Mouse (Mus musculus): ENCODE results near the gene Trpm7. TPM values are rescaled to one million over a fixed set of nuclear protein-coding genes. Genes with fewer than 3 reads are reported as not detected.
A peak's percentile ranks its signal among the peaks of the same experiment; 100 is the strongest.
"Not testable (repeated sequence)": the region's sequence is repeated elsewhere in the genome, so short reads cannot be mapped to it uniquely, and the experiment has no call there.

Gene Trpm7
- 100 to 1,000 TPM; 195 to 331 (median 253) TPM for total RNA-seq (2018; cell fraction: chromatin; rRNA removed)
- 10 to 100 TPM; 29.6 to 55.7 (median 38.3) TPM for total RNA-seq (2018; cell fraction: cytosol; rRNA removed)
- 100 to 1,000 TPM in 24 of 26 experiments, 10 to 100 TPM in 2; 98.9 to 270 (median 163) TPM for total RNA-seq (2018; cell fraction: nucleus; rRNA removed)
- polyA plus RNA-seq (2018), result 30.5 to 53.0 TPM (median 38.3 TPM) in 3 replicates

- H3K4me3 ChIP-seq (ENCODE audit: inconsistent target), result peak within 1 kb of the TSS; percentile 97
- peak within 1 kb of the TSS; percentile 75 for H3K27ac ChIP-seq
- H3K79me2 ChIP-seq (ENCODE audit: inconsistent target), result peaks cover 44% of the 10 kb centered on the region
- no peaks in the 10 kb centered on the region for H3K36me3 ChIP-seq (ENCODE audit: inconsistent target)
- 3% methylated on average over 57 of the region's 81 CpGs for WGBS (ENCODE audit: missing documents)
These were observed at the start of gene Trpm7 for GRCm38 (mm10) chr2:126875871-126876796. TSS of gene Trpm7 (minus strand) at chr2:126876230.

GRCm38 (mm10) chr2:126920358-126921060 is 44.5 kb upstream of the Trpm7 start:
- H3K4me3 ChIP-seq (ENCODE audit: inconsistent target), result no peak overlapping the region
- peaks cover 97% of the 10 kb centered on the region for H3K36me3 ChIP-seq (ENCODE audit: inconsistent target)
- no peak overlapping the region for H3K27ac ChIP-seq
- H3K79me2 ChIP-seq (ENCODE audit: inconsistent target), result no peaks in the 10 kb centered on the region
- 87% methylated on average over 11 of the region's 12 CpGs for WGBS (ENCODE audit: missing documents)

GRCm38 (mm10) chr2:126916236-126916635 is 40.2 kb upstream of the Trpm7 start:
- no peaks in the 10 kb centered on the region for H3K79me2 ChIP-seq (ENCODE audit: inconsistent target)
- peaks cover 88% of the 10 kb centered on the region for H3K36me3 ChIP-seq (ENCODE audit: inconsistent target)
- 92% methylated on average over 1 of the region's 1 CpGs for WGBS (ENCODE audit: missing documents)
- H3K27ac ChIP-seq, result no peak overlapping the region
- no peak overlapping the region for H3K4me3 ChIP-seq (ENCODE audit: inconsistent target)

GRCm38 (mm10) chr2:126914096-126914495 is 38.1 kb upstream of the Trpm7 start:
- H3K27ac ChIP-seq, result no peak overlapping the region
- WGBS (ENCODE audit: missing documents), result 95% methylated on average over 4 of the region's 4 CpGs
- H3K79me2 ChIP-seq (ENCODE audit: inconsistent target), result no peaks in the 10 kb centered on the region
- H3K36me3 ChIP-seq (ENCODE audit: inconsistent target), result peaks cover 83% of the 10 kb centered on the region
- H3K4me3 ChIP-seq (ENCODE audit: inconsistent target), result no peak overlapping the region

GRCm38 (mm10) chr2:126904162-126904561 is 28.1 kb upstream of the Trpm7 start:
- Histone ChIP-seq H3K27ac (no peak overlapping the region), H3K4me3 (ENCODE audit: inconsistent target) (no peak overlapping the region), H3K36me3 (ENCODE audit: inconsistent target) (peaks cover 95% of the 10 kb centered on the region), H3K79me2 (ENCODE audit: inconsistent target) (no peaks in the 10 kb centered on the region)
- WGBS (ENCODE audit: missing documents), result 83% methylated on average over 1 of the region's 3 CpGs

- WGBS (ENCODE audit: missing documents), result 93% methylated on average over 9 of the region's 9 CpGs
- peaks cover 80% of the 10 kb centered on the region for H3K36me3 ChIP-seq (ENCODE audit: inconsistent target)
These were observed 21.5 kb upstream of the Trpm7 start for GRCm38 (mm10) chr2:126897511-126897910.

GRCm38 (mm10) chr2:126896941-126897340 is 20.9 kb upstream of the Trpm7 start:
- Histone ChIP-seq H3K36me3 (ENCODE audit: inconsistent target) (peaks cover 80% of the 10 kb centered on the region), H3K27ac (no peak overlapping the region), H3K79me2 (ENCODE audit: inconsistent target) (no peaks in the 10 kb centered on the region), H3K4me3 (ENCODE audit: inconsistent target) (no peak overlapping the region)
- WGBS (ENCODE audit: missing documents), result 90% methylated on average over 4 of the region's 6 CpGs

More at GRCm38 (mm10) chr2:126897511-126897910, 21.5 kb upstream of the Trpm7 start:
- no peak overlapping the region for H3K27ac ChIP-seq
- H3K4me3 ChIP-seq (ENCODE audit: inconsistent target), result no peak overlapping the region
- no peaks in the 10 kb centered on the region for H3K79me2 ChIP-seq (ENCODE audit: inconsistent target)

- 100% methylated on average over 2 of the region's 3 CpGs for WGBS (ENCODE audit: missing documents)
- Histone ChIP-seq H3K36me3 (ENCODE audit: inconsistent target) (peaks cover 72% of the 10 kb centered on the region), H3K27ac (no peak overlapping the region), H3K79me2 (ENCODE audit: inconsistent target) (no peaks in the 10 kb centered on the region), H3K4me3 (ENCODE audit: inconsistent target) (no peak overlapping the region)
These were observed 18.2 kb upstream of the Trpm7 start for GRCm38 (mm10) chr2:126894245-126894644.

GRCm38 (mm10) chr2:126892316-126892715 is 16.3 kb upstream of the Trpm7 start:
- no peak overlapping the region for H3K4me3 ChIP-seq (ENCODE audit: inconsistent target)
- H3K79me2 ChIP-seq (ENCODE audit: inconsistent target), result no peaks in the 10 kb centered on the region
- WGBS (ENCODE audit: missing documents), result 98% methylated on average over 7 of the region's 7 CpGs
- H3K27ac ChIP-seq, result no peak overlapping the region
- peaks cover 56% of the 10 kb centered on the region for H3K36me3 ChIP-seq (ENCODE audit: inconsistent target)

- Histone ChIP-seq H3K36me3 (ENCODE audit: inconsistent target) (peaks cover 51% of the 10 kb centered on the region), H3K79me2 (ENCODE audit: inconsistent target) (no peaks in the 10 kb centered on the region), H3K4me3 (ENCODE audit: inconsistent target) (no peak overlapping the region), H3K27ac (no peak overlapping the region)
These were observed 15.7 kb upstream of the Trpm7 start for GRCm38 (mm10) chr2:126891743-126892142.

GRCm38 (mm10) chr2:126887141-126887540 is 11.1 kb upstream of the Trpm7 start:
- H3K79me2 ChIP-seq (ENCODE audit: inconsistent target), result no peaks in the 10 kb centered on the region
- 91% methylated on average over 3 of the region's 3 CpGs for WGBS (ENCODE audit: missing documents)

GRCm38 (mm10) chr2:126885871-126886270 is 9.8 kb upstream of the Trpm7 start:
- H3K36me3 ChIP-seq (ENCODE audit: inconsistent target), result 0 out of 2 replicates have a peak, but pooled peaks cover 5% of the 10 kb centered on the region
- no peak overlapping the region for H3K4me3 ChIP-seq (ENCODE audit: inconsistent target)
- 75% methylated on average over 2 of the region's 2 CpGs for WGBS (ENCODE audit: missing documents)
- no peak overlapping the region for H3K27ac ChIP-seq
- H3K79me2 ChIP-seq (ENCODE audit: inconsistent target), result no peaks in the 10 kb centered on the region

More at GRCm38 (mm10) chr2:126887141-126887540, 11.1 kb upstream of the Trpm7 start:
- H3K27ac ChIP-seq, result no peak overlapping the region
- peaks cover 18% of the 10 kb centered on the region; the same call in 1 of the 2 replicates for H3K36me3 ChIP-seq (ENCODE audit: inconsistent target)
- no peak overlapping the region for H3K4me3 ChIP-seq (ENCODE audit: inconsistent target)

GRCm38 (mm10) chr2:126882711-126883110 is 6.7 kb upstream of the Trpm7 start:
- not testable (repeated sequence) for H3K27ac ChIP-seq; H3K4me3 ChIP-seq (ENCODE audit: inconsistent target); H3K79me2 ChIP-seq (ENCODE audit: inconsistent target); H3K36me3 ChIP-seq (ENCODE audit: inconsistent target)
- WGBS (ENCODE audit: missing documents), result 83% methylated on average over 2 of the region's 2 CpGs

- Histone ChIP-seq H3K36me3 (ENCODE audit: inconsistent target) (no peaks in the 10 kb centered on the region), H3K4me3 (ENCODE audit: inconsistent target) (no peak overlapping the region), H3K79me2 (ENCODE audit: inconsistent target) (peaks cover 26% of the 10 kb centered on the region), H3K27ac (no peak overlapping the region)
- WGBS (ENCODE audit: missing documents), result 86% methylated on average over 1 of the region's 1 CpGs
These were observed 2.0 kb upstream of the Trpm7 start for GRCm38 (mm10) chr2:126877991-126878390.

- H3K27ac ChIP-seq, result peak overlapping the region; percentile 75
- no peaks in the 10 kb centered on the region for H3K36me3 ChIP-seq (ENCODE audit: inconsistent target)
- H3K4me3 ChIP-seq (ENCODE audit: inconsistent target), result peak overlapping the region; percentile 97
- 2% methylated on average over 18 of the region's 18 CpGs for WGBS (ENCODE audit: missing documents)
- peaks cover 51% of the 10 kb centered on the region for H3K79me2 ChIP-seq (ENCODE audit: inconsistent target)
These were observed 554 bp downstream of the Trpm7 start for GRCm38 (mm10) chr2:126875516-126875835.
